In the genomic region with DNA sequence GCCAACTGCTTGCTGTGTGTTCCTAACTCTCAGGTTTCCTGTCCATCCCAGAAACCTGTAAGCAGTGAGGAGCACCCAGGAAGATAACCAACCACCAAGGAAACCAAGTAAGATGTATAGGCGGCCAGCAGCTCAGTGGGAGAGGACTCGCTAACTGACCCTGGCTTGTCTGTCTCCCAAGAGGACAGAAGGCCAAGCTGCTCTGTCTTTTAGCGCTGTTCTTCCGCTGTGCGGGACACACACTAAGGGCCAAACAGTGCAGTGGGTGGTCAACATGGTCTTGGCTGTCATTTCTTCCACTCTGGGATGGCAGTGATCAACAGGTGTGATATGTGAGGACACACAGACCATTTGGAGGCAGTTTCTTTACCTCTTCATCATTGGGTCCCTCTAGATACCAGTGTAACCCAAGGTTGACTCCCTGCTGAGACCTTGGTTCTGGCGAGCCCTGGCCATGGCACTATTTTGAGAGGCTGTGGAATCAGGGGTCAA, we compare ENCODE assay signal across 26 mouse cellular contexts. TPM values are rescaled to one million over a fixed set of nuclear protein-coding genes. Genes with fewer than 3 reads are reported as not detected.
"Had no signal": no experiment of that assay in that cellular context is flagged by ENCODE, and none has a peak within 500 bp of the region (broad histone marks: within the 10 kb centered on the region; RNA-seq: fewer than 3 reads in every experiment).

No protein-coding gene starts in this region.

- H3K27ac ChIP-seq: heart, embryonic 10.5 days; hindbrain, embryonic 10.5 days; hindbrain, embryonic 12.5 days; hindbrain, embryonic 14.5 days; intestine, embryonic 15.5 days; limb, embryonic 10.5 days; limb, embryonic 12.5 days; liver, embryonic 13.5 days; liver, embryonic 15.5 days had no signal

- H3K4me3 ChIP-seq: heart, embryonic 10.5 days; heart, embryonic 12.5 days; hindbrain, embryonic 10.5 days; hindbrain, embryonic 12.5 days; intestine, embryonic 15.5 days; limb, embryonic 10.5 days; limb, embryonic 12.5 days; liver, embryonic 13.5 days; liver, embryonic 15.5 days had no signal

- DNase-seq: gastrocnemius, postnatal 10 days; gastrocnemius, postnatal 25 days; heart, adult 18-20 months; heart, postnatal 10 days; heart, postnatal 4 days; kidney, adult 18-20 months; kidney, adult 8-10 months; kidney, postnatal 10 days; kidney, postnatal 25 days; kidney, postnatal 4 days; layer of hippocampus, adult 9-11 months; liver; liver, embryonic 13.5 days; liver, postnatal 0 days had no signal

RNA-seq across cellular contexts. Expression of a gene that starts 21.7 kb away (rescaled TPM):
- total RNA-seq: granulocyte monocyte progenitor cell, adult 5-6 weeks; heart, adult 8-10 months; heart, postnatal 25 days had no signal
